Mouse (Mus musculus): ENCODE results near the gene Mark3.

Mark3 gene

DNA sequence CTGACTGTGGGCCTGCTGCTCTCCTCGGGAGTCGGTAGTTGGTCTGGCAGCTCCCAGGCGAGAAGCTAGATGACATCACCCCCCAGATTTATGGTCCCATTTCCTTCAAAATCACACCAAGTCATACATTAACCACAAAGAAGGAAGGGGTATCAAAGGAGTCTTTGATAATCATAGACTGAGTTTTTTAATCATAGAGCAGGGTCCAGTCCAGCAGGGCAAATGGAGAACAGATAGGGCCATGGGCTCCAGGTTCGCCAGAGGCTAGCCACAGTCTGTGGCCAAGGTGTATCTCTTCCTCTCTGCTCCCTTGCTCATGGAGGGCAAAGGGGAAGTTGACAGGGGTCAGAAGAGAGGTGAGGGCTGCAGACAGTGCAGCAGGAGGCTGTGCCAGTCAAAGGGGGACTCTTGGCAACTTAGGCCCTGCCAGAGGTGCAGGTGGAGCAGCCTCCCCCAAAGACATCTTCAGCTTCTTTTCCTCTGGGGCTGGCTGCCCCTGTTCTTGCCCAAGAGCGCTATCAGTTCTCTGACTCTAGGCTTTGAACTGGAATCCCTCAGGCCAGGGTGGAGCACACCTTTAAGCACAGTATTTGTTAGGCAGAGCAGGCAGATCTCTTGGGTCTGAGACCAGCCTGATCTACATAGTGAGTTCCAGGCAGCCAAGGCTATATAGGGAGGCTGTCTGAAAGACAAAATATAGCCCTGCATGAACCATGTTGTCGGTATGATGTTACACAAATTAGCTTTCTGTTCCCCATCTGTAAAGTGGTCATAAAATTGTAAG, 101.7 kb downstream of the Mark3 start:
- DNase-seq (ENCODE audit: low spot score): no peak

GRCm38 (mm10) chr12:111677421-111677820, 103.1 kb downstream of the Mark3 start:
- no peak for DNase-seq (ENCODE audit: low spot score)

- peak; percentile 91 for DNase-seq (ENCODE audit: low spot score)
Observed at GRCm38 (mm10) chr12:111677882-111678669, 103.8 kb downstream of the Mark3 start, which contains the start of gene Trmt61a. Trmt61a (plus strand) TSS chr12:111678105.

DNA sequence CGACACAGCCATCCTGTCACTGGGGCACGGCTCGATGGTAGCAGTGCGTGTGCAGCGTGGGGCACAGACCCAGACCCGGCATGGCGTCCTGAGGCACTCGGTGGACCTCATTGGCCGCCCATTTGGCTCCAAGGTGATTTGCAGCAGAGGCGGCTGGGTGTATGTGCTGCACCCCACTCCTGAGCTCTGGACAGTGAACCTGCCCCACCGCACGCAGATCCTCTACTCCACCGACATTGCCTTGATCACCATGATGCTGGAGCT, 104.3 kb downstream of the Mark3 start:
- DNase-seq (ENCODE audit: low spot score): no peak

GRCm38 (mm10) chr12:111678997-111679396, 104.7 kb downstream of the Mark3 start:
- no peak for DNase-seq (ENCODE audit: low spot score)

GRCm38 (mm10) chr12:111680661-111681060, 106.3 kb downstream of the Mark3 start:
- no peak for DNase-seq (ENCODE audit: low spot score)

DNA sequence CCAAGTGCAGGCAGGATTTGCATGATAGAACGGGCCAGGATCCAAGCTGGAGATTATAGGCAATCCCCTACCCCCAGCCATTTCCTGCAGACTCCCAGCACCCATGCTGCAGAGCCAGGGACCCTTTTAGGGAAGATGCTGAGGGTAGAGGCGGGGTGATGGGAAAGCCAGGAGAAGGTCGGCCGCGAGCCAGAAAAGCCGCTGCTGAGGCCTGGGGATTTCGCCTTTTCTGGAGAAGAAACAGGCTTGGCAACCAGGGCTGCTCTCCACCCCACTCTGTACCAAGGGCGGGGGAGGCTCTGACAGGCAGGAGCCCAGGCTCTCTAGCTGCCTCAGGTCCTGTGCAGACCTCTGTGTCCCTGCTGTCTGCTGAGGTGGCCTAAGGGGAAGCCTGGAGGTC, 107.0 kb downstream of the Mark3 start:
- no peak for DNase-seq (ENCODE audit: low spot score)

GRCm38 (mm10) chr12:111682003-111682402, 107.7 kb downstream of the Mark3 start:
- DNase-seq (ENCODE audit: low spot score): no peak

DNA sequence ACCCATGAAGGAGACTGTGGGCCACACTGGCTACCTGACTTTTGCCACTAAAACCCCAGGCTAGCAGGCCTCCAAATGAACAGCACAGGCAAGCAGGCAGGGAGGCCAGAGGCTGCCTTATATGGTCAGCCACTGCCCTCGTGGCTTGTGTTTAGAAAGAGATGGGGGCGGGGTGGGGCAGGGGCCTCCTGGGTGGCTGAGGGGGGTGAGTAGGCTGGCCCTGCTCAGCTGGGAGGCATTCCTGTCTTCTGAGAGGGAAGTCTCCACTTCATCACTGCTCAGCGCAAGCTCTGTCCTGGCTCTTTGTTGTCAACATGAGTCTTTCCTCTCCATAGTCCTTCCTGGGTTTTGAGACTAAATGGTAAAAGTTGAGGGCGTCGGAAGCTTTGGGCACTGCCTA, 108.5 kb downstream of the Mark3 start:
- no peak for DNase-seq (ENCODE audit: low spot score)

GRCm38 (mm10) chr12:111686390-111686789, 112.1 kb downstream of the Mark3 start:
- no peak for DNase-seq (ENCODE audit: low spot score)

DNA sequence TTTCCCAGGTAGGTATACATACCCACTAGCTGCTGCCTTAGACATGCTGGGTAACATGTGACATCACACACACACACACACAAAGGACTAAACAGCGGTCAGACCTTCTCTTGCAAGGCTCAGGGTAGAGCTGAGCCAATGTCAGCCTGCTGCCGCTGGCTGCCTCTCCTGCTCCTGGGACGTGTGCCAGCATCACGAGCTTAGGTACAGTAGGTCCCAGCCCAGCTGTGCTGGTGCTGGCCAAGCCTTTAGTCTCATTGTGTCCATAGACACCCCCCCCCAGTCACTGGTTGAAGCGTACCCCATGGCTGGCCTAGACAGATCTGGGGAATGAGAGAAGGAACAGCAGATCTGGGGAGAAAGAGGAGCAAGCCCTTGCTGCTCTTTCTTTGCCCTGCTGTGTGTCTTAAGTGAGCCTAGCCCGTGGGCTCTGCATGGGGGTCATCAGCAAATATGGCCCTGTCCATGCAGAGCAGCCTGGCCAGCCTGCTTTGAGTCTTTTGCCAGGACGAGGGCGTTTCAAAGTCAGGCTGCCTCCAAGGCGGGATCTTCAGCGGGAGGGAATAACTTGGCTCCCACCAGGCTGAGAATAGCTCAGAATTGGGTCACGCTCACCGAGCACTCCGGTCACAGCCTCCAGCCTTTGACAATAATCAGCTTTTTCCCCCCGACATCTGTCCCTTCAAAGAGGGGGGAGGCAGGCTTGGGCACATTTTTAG, 113.2 kb downstream of the Mark3 start:
- peak; percentile 64 for DNase-seq (ENCODE audit: low spot score)

GRCm38 (mm10) chr12:111688069-111688428, 113.7 kb downstream of the Mark3 start:
- DNase-seq (ENCODE audit: low spot score): no peak

DNA sequence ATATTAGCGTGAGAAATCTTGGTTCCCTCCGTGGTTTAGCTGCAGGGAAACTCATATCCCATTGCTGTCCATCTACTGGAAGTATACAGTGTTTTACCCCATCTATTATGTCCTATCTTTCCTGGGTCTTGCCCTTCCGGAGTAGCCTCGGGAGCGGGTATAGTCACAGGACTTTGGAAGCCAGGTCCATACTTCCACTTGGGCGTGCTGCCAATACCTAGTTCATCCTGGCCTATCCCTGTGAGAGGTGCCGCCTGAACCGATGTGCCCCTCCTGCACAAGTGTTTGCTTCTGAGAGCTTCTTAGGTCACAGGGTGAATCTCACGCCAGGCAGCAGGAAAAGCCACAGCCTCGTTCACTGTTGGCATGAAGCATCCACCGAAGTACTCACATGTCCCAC, 115.1 kb downstream of the Mark3 start:
- DNase-seq (ENCODE audit: low spot score): no peak

GRCm38 (mm10) chr12:111691346-111691872, 117.1 kb downstream of the Mark3 start:
- peak; percentile 42 for DNase-seq (ENCODE audit: low spot score)

DNA sequence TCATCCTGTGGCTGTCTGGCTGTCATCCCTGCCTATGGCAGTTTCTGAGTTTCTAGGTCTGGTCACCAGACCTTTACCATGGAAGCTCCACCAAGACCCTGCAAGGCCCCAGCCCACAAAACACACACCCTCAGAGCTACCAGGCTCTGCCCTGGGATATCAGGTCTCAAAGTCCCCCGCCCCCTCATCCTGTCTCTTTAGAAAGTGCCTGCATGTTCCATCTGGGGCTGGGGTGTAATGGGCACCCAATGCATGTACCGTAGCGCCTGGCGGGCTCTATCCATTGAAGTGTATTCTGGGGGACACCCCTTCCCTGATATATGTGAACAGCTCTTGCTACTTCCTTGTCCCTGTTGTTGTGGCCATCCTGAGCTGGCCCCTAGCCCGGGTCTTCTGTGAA, 118.6 kb downstream of the Mark3 start:
- DNase-seq (ENCODE audit: low spot score): no peak

GRCm38 (mm10) chr12:111693341-111694270, 119.3 kb downstream of the Mark3 start:
- DNase-seq (ENCODE audit: low spot score): peak; percentile 44

- DNase-seq (ENCODE audit: low spot score): no peak
Observed at GRCm38 (mm10) chr12:111694271-111694781, 120.0 kb downstream of the Mark3 start.

DNA sequence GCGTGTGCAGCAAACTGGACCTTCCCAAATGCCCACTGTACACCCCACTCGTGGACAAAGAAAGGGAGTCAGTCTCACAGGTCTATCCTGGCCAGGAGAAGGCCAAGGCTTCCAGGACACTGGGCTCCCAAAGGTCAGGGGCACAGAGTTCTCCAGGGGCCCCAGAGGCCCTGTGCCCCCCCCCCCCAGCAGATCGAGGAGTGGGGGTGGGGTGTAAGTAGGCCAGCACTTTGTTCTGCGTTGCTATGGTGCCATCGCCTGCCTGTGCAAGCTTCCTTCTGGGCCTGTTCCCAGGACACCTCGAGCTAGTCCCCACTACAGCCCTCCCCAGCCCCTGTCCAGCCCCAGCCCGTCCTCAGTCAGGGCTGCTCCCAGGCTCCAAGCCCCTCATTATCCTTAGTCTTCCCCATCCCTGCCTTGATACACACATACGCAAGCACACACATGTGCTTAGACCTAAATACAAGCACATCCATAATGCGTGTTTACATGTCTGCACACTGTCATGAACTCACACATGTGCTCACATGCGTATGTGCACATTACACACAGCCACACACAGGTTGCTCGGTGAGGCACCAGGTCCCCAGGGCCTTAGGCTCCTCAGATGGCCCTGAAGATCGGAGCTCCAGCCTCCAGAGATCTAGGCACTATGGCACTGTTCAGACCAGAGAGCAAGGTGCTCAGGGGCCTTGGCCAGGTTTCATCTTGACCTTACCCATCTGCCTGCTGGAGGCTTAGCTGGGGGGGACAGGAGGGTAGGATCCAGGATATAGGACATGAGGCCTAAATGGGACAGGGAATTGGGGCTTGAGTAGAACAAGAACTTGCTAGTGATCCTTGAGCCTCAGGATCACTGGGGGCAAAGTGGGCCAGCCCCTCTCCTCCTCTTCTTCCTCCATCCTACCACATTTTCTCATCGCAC, 120.8 kb downstream of the Mark3 start:
- no peak for DNase-seq (ENCODE audit: low spot score)

DNA sequence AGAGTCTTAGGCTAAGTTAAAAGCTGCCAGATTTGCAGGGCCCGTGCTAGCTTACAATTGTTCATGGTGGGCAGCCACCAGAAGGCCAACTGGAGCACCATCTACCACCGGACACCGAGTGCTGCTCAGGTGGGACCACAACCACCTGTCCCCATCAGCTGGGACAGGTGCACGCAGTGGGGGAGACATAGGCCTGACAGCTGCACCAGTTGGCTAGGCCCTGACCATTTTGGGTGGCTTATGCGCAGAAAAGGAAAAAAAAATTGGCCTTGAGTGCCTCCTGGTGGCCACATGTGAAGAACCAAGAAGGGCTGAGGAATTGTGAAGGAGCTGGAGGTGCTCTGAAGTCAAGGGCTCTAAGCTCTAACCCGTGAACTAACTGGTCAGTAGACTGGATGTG, 121.9 kb downstream of the Mark3 start:
- DNase-seq (ENCODE audit: low spot score): peak; percentile 77

DNA sequence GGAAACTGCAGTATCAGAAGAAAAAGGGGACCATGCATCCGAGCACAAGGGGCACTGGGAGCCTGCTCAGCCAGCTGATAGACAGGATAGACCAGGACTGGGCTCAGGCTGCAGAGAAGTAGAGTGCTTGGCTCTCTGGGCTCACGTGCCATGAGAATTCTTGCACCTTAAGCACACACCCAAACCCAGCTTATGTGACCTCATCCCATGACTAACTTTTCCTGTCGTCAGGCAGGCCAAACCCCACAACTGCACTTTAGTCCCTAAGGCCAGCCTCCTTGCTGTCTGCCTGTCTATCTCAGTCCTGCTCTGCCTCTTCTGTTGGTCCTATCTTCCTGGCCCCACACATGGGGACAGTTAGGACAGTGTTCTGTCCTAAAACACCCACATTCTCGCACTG, 123.4 kb downstream of the Mark3 start:
- no peak for DNase-seq (ENCODE audit: low spot score)
